Mouse (Mus musculus): ENCODE measurements around the gene 1700061G19Rik.

GRCm38 (mm10) chr17:56851167-56851566 is 24.1 kb upstream of the 1700061G19Rik start:
- TF ChIP-seq ZNF384 (IDR thresholded peaks at IDR 0.05; ENCODE audit: low read depth, low read length), result no peak
- no peak for TF ChIP-seq CHD2 (IDR thresholded peaks at IDR 0.05; ENCODE audit: low read depth, low read length)
- no peak for TF ChIP-seq ZC3H11A (IDR thresholded peaks at IDR 0.05; ENCODE audit: borderline replicate concordance, low read depth, low read length)
- TF ChIP-seq HCFC1 (IDR thresholded peaks at IDR 0.05; ENCODE audit: borderline replicate concordance, insufficient read depth, low read length), result no peak
- TF ChIP-seq MAFK (IDR thresholded peaks at IDR 0.05; ENCODE audit: insufficient read depth, low read depth, low read length), result no peak
